Mouse (Mus musculus): ENCODE results near the gene Gm17655.

- TF ChIP-seq POU5F1 (IDR thresholded peaks at IDR 0.05; ENCODE audit: borderline replicate concordance, low read length) (no peak), CTCF (conservative IDR thresholded peaks at IDR 0.05; ENCODE audit: low read length) (no peak), NANOG (IDR thresholded peaks at IDR 0.05; ENCODE audit: borderline replicate concordance, low read length) (no peak)
Observed at GRCm38 (mm10) chr5:110086161-110086866, 14.0 kb upstream of the Gm17655 start.
